Mouse (Mus musculus) heart, postnatal 0 days (tissue): ENCODE data around the gene Prkcz. TPM values are rescaled to one million over a fixed set of nuclear protein-coding genes. Genes with fewer than 3 reads are reported as not detected.
A peak's percentile ranks its signal among the peaks of the same experiment; 100 is the strongest.

ENCODE experiments used
- ATAC-seq: fragments of 200-750 bp; cut with Nextera tagmentation; 2 replicates; pipeline ENCODE4 v1.8.0; 2017; ENCODE audit warnings: low read depth, moderate number of reproducible peaks, moderate library complexity; ENCODE audit not compliant: insufficient read depth
- DNase-seq: peaks from one replicate; pipeline ENCODE4 v3.0.0-alpha.2; 2016; ENCODE audit warnings: low spot score
- H3K27ac ChIP-seq: fragments of 300-500 bp; sonication (generic); 2 replicates; pipeline ENCODE4 v1.5.1; 2014; ENCODE audit warnings: low read depth, mild to moderate bottlenecking
- H3K27me3 ChIP-seq: fragments of 300-500 bp; sonication (generic); 2 replicates; pipeline ENCODE4 v1.6.1; 2014; ENCODE audit warnings: low read length, mixed read lengths; ENCODE audit not compliant: control insufficient read depth, insufficient read depth
- H3K36me3 ChIP-seq: fragments of 300-500 bp; sonication (generic); replicated peaks from 2 replicates; pipeline ENCODE4 v1.6.1; 2014; ENCODE audit warnings: low read length, mixed read lengths; ENCODE audit not compliant: control insufficient read depth, insufficient read depth
- H3K4me1 ChIP-seq: fragments of 300-500 bp; sonication (generic); 2 replicates; pipeline ENCODE4 v1.6.1; 2014; ENCODE audit warnings: antibody characterized with exemption; ENCODE audit not compliant: control insufficient read depth, insufficient read depth
- H3K4me2 ChIP-seq: fragments of 300-500 bp; sonication (generic); 2 replicates; pipeline ENCODE4 v1.6.1; 2014; ENCODE audit warnings: low read depth, mild to moderate bottlenecking, low read length, moderate library complexity
- H3K4me3 ChIP-seq: fragments of 300-500 bp; sonication (generic); 2 replicates; pipeline ENCODE4 v1.5.1; 2014; ENCODE audit warnings: low read depth, low read length
- H3K9ac ChIP-seq: fragments of 300-500 bp; sonication (generic); replicated peaks from 2 replicates; pipeline ENCODE4 v1.6.1; 2014; ENCODE audit warnings: low read depth, low read length, mixed read lengths
- H3K9me3 ChIP-seq: fragments of 300-500 bp; sonication (generic); replicated peaks from 2 replicates; pipeline ENCODE4 v1.6.1; 2016; ENCODE audit warnings: low read length; ENCODE audit not compliant: control insufficient read depth
- CTCF ChIP-seq: IDR thresholded peaks from 2 replicates; pipeline ENCODE4 v1.5.1; 2016; ENCODE audit warnings: antibody characterized with exemption, control low read depth, low read depth
- EP300 ChIP-seq: IDR thresholded peaks from 2 replicates; pipeline ENCODE4 v1.6.1; 2016; ENCODE audit warnings: antibody characterized with exemption, low read depth
- WGBS: fragments of 180-500 bp; shearing (Covaris S2); extraction: QIAGEN DNeasy Blood & Tissue Kit; methylation state at CpG from one replicate; pipeline ENCODE4 v1.1.7; 2014; 5-methylcytosine and 5-hydroxymethylcytosine counted together
- polyA plus RNA-seq: library from polyadenylated mRNA; unstranded; fragments of >200 nt; fragmentation: Nextera tagmentation; extraction: Ambion mirVana; gene quantifications from 2 replicates; pipeline ENCODE4 v1.2.1, GENCODE M21; 2015
- total RNA-seq: library from RNA; depleted of rRNA; stranded (reverse); fragments of >200 nt; gene quantifications from 2 replicates; pipeline ENCODE4 v1.2.3, GENCODE M21; 2014; ENCODE audit warnings: low replicate concordance

Gene Prkcz
- total and polyA plus RNA-seq, 2 experiments from 2014 or later: 2.7 to 4.8 TPM

DNA sequence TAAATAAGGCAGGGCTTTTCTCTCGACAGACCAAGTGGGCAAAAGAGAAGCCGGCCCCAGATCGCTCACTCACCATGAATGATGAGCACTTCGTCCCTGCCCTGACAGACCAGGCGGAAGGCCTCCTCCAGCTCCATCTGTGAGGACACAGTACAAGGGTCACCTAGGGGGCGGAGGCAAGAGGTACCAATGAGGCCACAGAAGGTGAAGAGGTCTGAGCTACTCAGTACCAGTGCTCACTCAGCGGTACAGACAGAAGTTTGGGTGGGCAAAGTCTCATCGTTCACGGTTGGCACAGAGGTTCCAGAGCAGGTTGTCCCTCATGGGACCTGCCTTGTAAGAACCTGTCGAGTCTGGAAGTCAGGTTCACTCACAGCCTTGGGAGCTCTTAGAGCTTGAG, 4.8 kb downstream of the Prkcz start:
- H3K27me3 ChIP-seq: peaks cover 39% of the 10 kb centered on the region
- DNase-seq: no peak
- TF ChIP-seq CTCF (no peak), EP300 (no peak)
- no peak for ATAC-seq
- 84% methylated on average over 10 of the region's 10 CpGs for WGBS
- H3K9me3 ChIP-seq: no peaks in the 10 kb centered on the region
- no peak overlapping the region for H3K27ac ChIP-seq
- no peak overlapping the region for H3K4me3 ChIP-seq
- no peaks in the 10 kb centered on the region for H3K4me1 ChIP-seq
- no peaks in the 10 kb centered on the region for H3K36me3 ChIP-seq
- H3K4me2 ChIP-seq: no peak overlapping the region
- H3K9ac ChIP-seq: no peak overlapping the region

DNA sequence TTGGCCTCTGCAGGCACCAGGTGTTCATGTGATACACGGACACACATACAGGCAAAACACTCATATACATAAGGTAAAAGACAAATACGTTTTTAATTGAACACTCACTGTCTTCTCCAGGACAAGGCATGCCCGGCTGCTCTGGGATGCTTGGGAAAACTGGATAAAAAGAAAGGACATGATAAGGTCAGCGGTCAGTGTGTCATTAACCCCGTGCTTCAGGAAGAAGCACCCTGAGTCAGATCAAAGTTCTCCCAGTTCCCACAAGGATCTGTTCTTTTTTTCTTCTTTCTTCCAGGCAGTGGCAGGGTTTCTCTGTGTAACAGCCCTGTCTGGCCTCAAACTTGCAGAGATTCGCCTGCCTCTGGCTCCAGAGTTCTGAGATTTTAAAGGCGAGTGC, 6.6 kb downstream of the Prkcz start:
- no peak overlapping the region for H3K4me2 ChIP-seq
- 67% methylated on average over 7 of the region's 7 CpGs for WGBS
- no peaks in the 10 kb centered on the region for H3K36me3 ChIP-seq
- DNase-seq: no peak
- H3K4me3 ChIP-seq: no peak overlapping the region
- H3K4me1 ChIP-seq: no peaks in the 10 kb centered on the region
- H3K27ac ChIP-seq: no peak overlapping the region
- H3K9me3 ChIP-seq: no peaks in the 10 kb centered on the region
- ATAC-seq: no peak
- H3K27me3 ChIP-seq: peaks cover 21% of the 10 kb centered on the region
- H3K9ac ChIP-seq: no peak overlapping the region
- TF ChIP-seq EP300: no peak

DNA sequence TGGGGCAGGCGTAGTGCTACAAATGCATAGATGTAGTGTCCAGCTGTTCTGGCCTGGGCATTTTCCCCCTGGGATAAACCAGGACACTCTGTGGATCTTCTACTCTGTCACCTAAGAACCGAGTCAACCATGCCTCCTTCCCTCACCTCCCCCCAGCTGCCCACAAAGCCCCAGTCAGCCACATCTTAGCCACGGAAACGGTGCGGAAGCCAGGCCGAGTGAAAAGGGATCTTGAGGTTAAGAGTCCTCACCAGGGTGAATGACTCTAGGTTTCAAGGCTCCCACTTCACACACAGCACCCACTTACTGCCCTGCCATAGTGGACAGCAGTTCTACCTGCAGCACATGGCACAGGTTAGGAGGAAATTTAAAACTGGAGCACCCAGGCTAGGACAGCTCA, 7.1 kb downstream of the Prkcz start:
- Histone ChIP-seq H3K4me3 (no peak overlapping the region), H3K27ac (no peak overlapping the region), H3K4me1 (no peaks in the 10 kb centered on the region), H3K36me3 (no peaks in the 10 kb centered on the region), H3K9ac (no peak overlapping the region), H3K4me2 (no peak overlapping the region), H3K9me3 (no peaks in the 10 kb centered on the region), H3K27me3 (peaks cover 16% of the 10 kb centered on the region)
- ATAC-seq: no peak
- DNase-seq: no peak
- TF ChIP-seq CTCF (no peak), EP300 (no peak)
- WGBS: 86% methylated on average over 6 of the region's 6 CpGs

DNA sequence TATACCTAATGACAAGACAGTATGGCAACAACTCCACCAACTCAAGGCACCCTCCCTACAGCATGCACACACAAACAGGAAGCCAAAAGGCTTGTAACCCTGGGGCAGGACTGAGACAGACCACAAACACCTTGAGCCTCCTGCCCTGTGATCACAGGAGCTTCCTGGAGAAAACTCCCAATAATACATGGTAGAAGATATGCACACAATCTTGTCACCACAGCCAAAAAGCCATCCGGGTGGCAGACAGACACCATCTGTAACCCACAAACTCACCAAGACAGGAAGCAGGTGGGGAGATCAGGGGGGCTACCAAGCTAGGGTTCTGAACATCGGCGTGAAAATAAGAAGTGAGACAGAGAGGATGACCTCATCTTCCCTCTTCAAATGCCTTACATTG, 8.6 kb downstream of the Prkcz start:
- no peak overlapping the region for H3K4me3 ChIP-seq
- no peak for DNase-seq
- no peaks in the 10 kb centered on the region for H3K9me3 ChIP-seq
- H3K4me1 ChIP-seq: no peaks in the 10 kb centered on the region
- 74% methylated on average over 3 of the region's 3 CpGs for WGBS
- peaks cover 4% of the 10 kb centered on the region; the same call in 1 of the 2 replicates for H3K27me3 ChIP-seq
- no peak for ATAC-seq
- no peak overlapping the region for H3K9ac ChIP-seq
- no peaks in the 10 kb centered on the region for H3K36me3 ChIP-seq
- TF ChIP-seq CTCF: no peak
- no peak for TF ChIP-seq EP300
- no peak overlapping the region for H3K27ac ChIP-seq
- no peak overlapping the region for H3K4me2 ChIP-seq

DNA sequence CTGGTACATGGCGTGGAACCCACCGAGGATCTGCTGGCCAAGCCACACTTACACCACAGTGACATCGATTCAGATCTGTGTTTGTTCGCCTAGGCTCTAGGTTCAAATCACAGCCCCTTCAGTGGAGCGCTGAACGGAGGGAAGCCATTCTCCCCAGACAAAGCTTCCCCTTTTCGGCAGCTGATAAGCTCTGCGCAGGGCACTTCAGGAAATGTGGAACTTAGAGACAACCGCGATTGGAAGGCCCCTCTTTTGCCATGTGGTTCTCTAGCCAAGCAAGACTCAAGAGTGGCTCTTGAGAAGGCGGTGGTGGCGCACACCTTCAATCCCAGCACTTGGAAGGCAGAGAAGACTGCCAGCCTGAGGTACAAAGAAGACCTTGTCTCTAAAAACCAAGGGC, 14.8 kb downstream of the Prkcz start:
- Histone ChIP-seq H3K27me3 (peaks cover 41% of the 10 kb centered on the region), H3K4me3 (no peak overlapping the region), H3K27ac (no peak overlapping the region), H3K4me2 (no peak overlapping the region), H3K9ac (no peak overlapping the region), H3K4me1 (no peaks in the 10 kb centered on the region), H3K9me3 (no peaks in the 10 kb centered on the region), H3K36me3 (no peaks in the 10 kb centered on the region)
- no peak for DNase-seq
- ATAC-seq: no peak
- no peak for TF ChIP-seq EP300
- no peak for TF ChIP-seq CTCF
- WGBS: 60% methylated on average over 12 of the region's 12 CpGs

DNA sequence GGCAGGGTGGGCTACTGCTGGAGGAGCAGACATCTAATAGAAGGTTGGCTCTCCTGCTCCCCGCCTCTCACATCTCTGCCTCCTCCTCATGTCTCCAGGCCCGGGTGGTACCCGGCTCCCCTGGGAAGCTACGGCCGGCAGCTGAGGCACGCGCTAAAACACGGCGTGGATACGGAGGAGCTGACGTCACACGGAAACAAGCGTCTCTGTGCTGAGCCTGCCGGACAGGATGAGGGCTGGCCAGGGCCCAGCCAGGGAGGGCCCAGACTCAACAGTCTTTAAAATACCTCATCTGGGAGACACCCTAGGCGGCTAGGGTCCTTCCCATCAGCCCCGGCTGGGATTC, 15.6 kb downstream of the Prkcz start:
- H3K9me3 ChIP-seq: no peaks in the 10 kb centered on the region
- no peak overlapping the region for H3K9ac ChIP-seq
- DNase-seq (peak; percentile 51), ATAC-seq (peak; percentile 78)
- WGBS: 3% methylated on average over 16 of the region's 16 CpGs
- no peaks in the 10 kb centered on the region for H3K36me3 ChIP-seq
- peaks cover 41% of the 10 kb centered on the region for H3K27me3 ChIP-seq
- H3K27ac ChIP-seq: no peak overlapping the region
- H3K4me2 ChIP-seq: peak overlapping the region; percentile 58
- H3K4me3 ChIP-seq: peak overlapping the region; percentile 44
- no peak for TF ChIP-seq CTCF
- no peak for TF ChIP-seq EP300
- no peaks in the 10 kb centered on the region for H3K4me1 ChIP-seq
